Mouse (Mus musculus) neural tube, embryonic 15.5 days (tissue): Measurements from ENCODE around the gene Foxp1. TPM values are rescaled to one million over a fixed set of nuclear protein-coding genes. Genes with fewer than 3 reads are reported as not detected.

Source experiments
- ATAC-seq: fragments of 200-750 bp; cut with Nextera tagmentation; 2 replicates; pipeline ENCODE4 v1.8.0; 2017; ENCODE audit warnings: mild to moderate bottlenecking, moderate TSS enrichment, moderate library complexity; ENCODE audit not compliant: low FRiP score
- H3K27ac ChIP-seq: fragments of 300-500 bp; sonication (generic); replicated peaks from 2 replicates; pipeline ENCODE4 v1.5.1; 2015; ENCODE audit warnings: mild to moderate bottlenecking, inconsistent platforms
- H3K27me3 ChIP-seq: fragments of 300-500 bp; sonication (generic); replicated peaks from 2 replicates; pipeline ENCODE4 v1.6.1; 2015; ENCODE audit warnings: inconsistent platforms
- H3K36me3 ChIP-seq: fragments of 300-500 bp; sonication (generic); 2 replicates; pipeline ENCODE4 v1.6.1; 2015; ENCODE audit warnings: inconsistent platforms
- H3K4me1 ChIP-seq: fragments of 300-500 bp; sonication (generic); 2 replicates; pipeline ENCODE4 v1.6.1; 2015; ENCODE audit warnings: inconsistent platforms
- H3K4me2 ChIP-seq: fragments of 300-500 bp; sonication (generic); 2 replicates; pipeline ENCODE4 v1.6.1; 2015; ENCODE audit warnings: inconsistent platforms, mild to moderate bottlenecking, moderate library complexity
- H3K4me3 ChIP-seq: fragments of 300-500 bp; sonication (generic); replicated peaks from 2 replicates; pipeline ENCODE4 v1.5.1; 2015; ENCODE audit warnings: mild to moderate bottlenecking, inconsistent platforms
- H3K9ac ChIP-seq: fragments of 300-500 bp; sonication (generic); replicated peaks from 2 replicates; pipeline ENCODE4 v1.6.1; 2015; ENCODE audit warnings: mild to moderate bottlenecking, inconsistent platforms
- H3K9me3 ChIP-seq: fragments of 300-500 bp; sonication (generic); replicated peaks from 2 replicates; pipeline ENCODE4 v1.6.1; 2016; ENCODE audit warnings: inconsistent platforms
- WGBS: fragments of 180-500 bp; shearing (Covaris S2); methylation state at CpG from one replicate; pipeline ENCODE4 v1.1.7; 2015; ENCODE audit warnings: mixed read lengths; 5-methylcytosine and 5-hydroxymethylcytosine counted together
- polyA plus RNA-seq: library from polyadenylated mRNA; unstranded; fragments of >200 nt; fragmentation: Nextera tagmentation; extraction: Ambion mirVana; gene quantifications from 2 replicates; pipeline ENCODE4 v1.2.1, GENCODE M21; 2015

The Foxp1 gene
- polyA plus RNA-seq, 1 experiment from 2014 or later, result 51.0 TPM

GRCm38 (mm10) chr6:99369931-99370330, 152.6 kb downstream of the Foxp1 start:
- H3K4me3 ChIP-seq, result no peak overlapping the region
- WGBS, result 87% methylated on average over 2 of the region's 2 CpGs
- no peaks in the 10 kb centered on the region for H3K36me3 ChIP-seq
- no peaks in the 10 kb centered on the region for H3K9me3 ChIP-seq
- no peak for ATAC-seq
- H3K4me2 ChIP-seq, result no peak overlapping the region
- H3K9ac ChIP-seq, result no peak overlapping the region
- no peaks in the 10 kb centered on the region for H3K27me3 ChIP-seq
- H3K4me1 ChIP-seq, result peaks cover 7% of the 10 kb centered on the region
- H3K27ac ChIP-seq, result no peak overlapping the region

GRCm38 (mm10) chr6:99369156-99369555, 153.4 kb downstream of the Foxp1 start:
- ATAC-seq, result no peak
- Histone ChIP-seq H3K27ac (no peak overlapping the region), H3K36me3 (no peaks in the 10 kb centered on the region), H3K4me3 (no peak overlapping the region), H3K27me3 (no peaks in the 10 kb centered on the region), H3K4me2 (no peak overlapping the region), H3K4me1 (no peaks in the 10 kb centered on the region; the same call in none of the 2 replicates), H3K9ac (no peak overlapping the region), H3K9me3 (no peaks in the 10 kb centered on the region)
- 84% methylated on average over 3 of the region's 3 CpGs for WGBS

- H3K4me1 ChIP-seq, result no peaks in the 10 kb centered on the region; the same call in 1 of the 2 replicates
- no peak overlapping the region for H3K27ac ChIP-seq
- no peak overlapping the region for H3K4me2 ChIP-seq
- H3K9ac ChIP-seq, result no peak overlapping the region
- H3K36me3 ChIP-seq, result no peaks in the 10 kb centered on the region
- 84% methylated on average over 4 of the region's 4 CpGs for WGBS
- H3K9me3 ChIP-seq, result no peaks in the 10 kb centered on the region
- ATAC-seq, result no peak
- no peaks in the 10 kb centered on the region for H3K27me3 ChIP-seq
- H3K4me3 ChIP-seq, result no peak overlapping the region
Measured at GRCm38 (mm10) chr6:99368118-99368753, 154.3 kb downstream of the Foxp1 start.

GRCm38 (mm10) chr6:99364545-99364944, 158.0 kb downstream of the Foxp1 start:
- 76% methylated on average over 6 of the region's 6 CpGs for WGBS
- no peak overlapping the region for H3K4me3 ChIP-seq
- no peak overlapping the region for H3K9ac ChIP-seq
- H3K36me3 ChIP-seq, result no peaks in the 10 kb centered on the region
- no peaks in the 10 kb centered on the region for H3K27me3 ChIP-seq
- H3K4me2 ChIP-seq, result no peak overlapping the region
- H3K4me1 ChIP-seq, result no peaks in the 10 kb centered on the region; the same call in 1 of the 2 replicates
- no peak for ATAC-seq
- no peak overlapping the region; the same call in 1 of the 2 replicates for H3K27ac ChIP-seq
- no peaks in the 10 kb centered on the region for H3K9me3 ChIP-seq

GRCm38 (mm10) chr6:99360581-99360980, 161.9 kb downstream of the Foxp1 start:
- Histone ChIP-seq H3K36me3 (no peaks in the 10 kb centered on the region), H3K4me2 (no peak overlapping the region), H3K4me1 (no peaks in the 10 kb centered on the region; the same call in 1 of the 2 replicates), H3K9ac (no peak overlapping the region), H3K4me3 (no peak overlapping the region), H3K27me3 (no peaks in the 10 kb centered on the region), H3K27ac (no peak overlapping the region), H3K9me3 (no peaks in the 10 kb centered on the region)
- no peak for ATAC-seq
- WGBS, result 93% methylated on average over 4 of the region's 4 CpGs

GRCm38 (mm10) chr6:99359765-99360499, 162.6 kb downstream of the Foxp1 start:
- H3K36me3 ChIP-seq, result no peaks in the 10 kb centered on the region
- H3K9ac ChIP-seq, result no peak overlapping the region
- no peak overlapping the region for H3K27ac ChIP-seq
- no peak for ATAC-seq
- no peak overlapping the region for H3K4me2 ChIP-seq
- 86% methylated on average over 6 of the region's 6 CpGs for WGBS
- no peaks in the 10 kb centered on the region for H3K4me1 ChIP-seq
- H3K27me3 ChIP-seq, result no peaks in the 10 kb centered on the region
- H3K9me3 ChIP-seq, result no peaks in the 10 kb centered on the region
- no peak overlapping the region for H3K4me3 ChIP-seq

- no peak overlapping the region for H3K27ac ChIP-seq
- H3K9me3 ChIP-seq, result no peaks in the 10 kb centered on the region
- no peaks in the 10 kb centered on the region for H3K27me3 ChIP-seq
- no peak for ATAC-seq
- H3K4me2 ChIP-seq, result no peak overlapping the region
- WGBS, result 89% methylated on average over 9 of the region's 9 CpGs
- no peaks in the 10 kb centered on the region for H3K4me1 ChIP-seq
- no peak overlapping the region for H3K9ac ChIP-seq
- no peak overlapping the region for H3K4me3 ChIP-seq
- no peaks in the 10 kb centered on the region for H3K36me3 ChIP-seq
Measured at GRCm38 (mm10) chr6:99359036-99359698, 163.4 kb downstream of the Foxp1 start.

- ATAC-seq, result no peak
- WGBS, result 98% methylated on average over 2 of the region's 2 CpGs
- no peaks in the 10 kb centered on the region for H3K9me3 ChIP-seq
Measured at GRCm38 (mm10) chr6:99357931-99358330, 164.6 kb downstream of the Foxp1 start.

GRCm38 (mm10) chr6:99354338-99354737, 168.2 kb downstream of the Foxp1 start:
- no peak for ATAC-seq
- H3K4me3 ChIP-seq, result no peak overlapping the region
- no peak overlapping the region for H3K9ac ChIP-seq
- H3K4me1 ChIP-seq, result no peaks in the 10 kb centered on the region
- H3K9me3 ChIP-seq, result no peaks in the 10 kb centered on the region
- 81% methylated on average over 2 of the region's 2 CpGs for WGBS
- H3K27ac ChIP-seq, result no peak overlapping the region
- no peak overlapping the region for H3K4me2 ChIP-seq
- H3K36me3 ChIP-seq, result no peaks in the 10 kb centered on the region
- H3K27me3 ChIP-seq, result no peaks in the 10 kb centered on the region

More at GRCm38 (mm10) chr6:99357931-99358330, 164.6 kb downstream of the Foxp1 start:
- H3K4me3 ChIP-seq, result no peak overlapping the region
- no peak overlapping the region for H3K9ac ChIP-seq
- H3K27me3 ChIP-seq, result no peaks in the 10 kb centered on the region
- H3K4me2 ChIP-seq, result no peak overlapping the region
- no peak overlapping the region for H3K27ac ChIP-seq
- no peaks in the 10 kb centered on the region for H3K36me3 ChIP-seq
- H3K4me1 ChIP-seq, result no peaks in the 10 kb centered on the region

GRCm38 (mm10) chr6:99353441-99353840, 169.1 kb downstream of the Foxp1 start:
- no peak overlapping the region for H3K4me2 ChIP-seq
- H3K36me3 ChIP-seq, result no peaks in the 10 kb centered on the region
- no peak overlapping the region for H3K27ac ChIP-seq
- no peaks in the 10 kb centered on the region for H3K27me3 ChIP-seq
- 89% methylated on average over 2 of the region's 2 CpGs for WGBS
- H3K9ac ChIP-seq, result no peak overlapping the region
- H3K9me3 ChIP-seq, result no peaks in the 10 kb centered on the region
- no peaks in the 10 kb centered on the region for H3K4me1 ChIP-seq
- ATAC-seq, result no peak
- H3K4me3 ChIP-seq, result no peak overlapping the region

- Histone ChIP-seq H3K27me3 (no peaks in the 10 kb centered on the region), H3K4me2 (no peak overlapping the region), H3K36me3 (no peaks in the 10 kb centered on the region), H3K9me3 (no peaks in the 10 kb centered on the region), H3K4me1 (peaks cover 6% of the 10 kb centered on the region; the same call in 1 of the 2 replicates), H3K9ac (no peak overlapping the region), H3K4me3 (no peak overlapping the region), H3K27ac (no peak overlapping the region)
- 91% methylated on average over 3 of the region's 3 CpGs for WGBS
- no peak for ATAC-seq
Measured at GRCm38 (mm10) chr6:99350566-99350965, 172.0 kb downstream of the Foxp1 start.

- peaks cover 6% of the 10 kb centered on the region; the same call in 1 of the 2 replicates for H3K4me1 ChIP-seq
- H3K27me3 ChIP-seq, result no peaks in the 10 kb centered on the region
- H3K36me3 ChIP-seq, result no peaks in the 10 kb centered on the region
- H3K27ac ChIP-seq, result no peak overlapping the region
- H3K4me2 ChIP-seq, result no peak overlapping the region
- no peak for ATAC-seq
- WGBS, result 89% methylated on average over 5 of the region's 5 CpGs
- no peak overlapping the region for H3K4me3 ChIP-seq
- H3K9me3 ChIP-seq, result no peaks in the 10 kb centered on the region
- H3K9ac ChIP-seq, result no peak overlapping the region
Measured at GRCm38 (mm10) chr6:99350156-99350555, 172.4 kb downstream of the Foxp1 start.
